Mouse (Mus musculus): ENCODE data around the gene Mfsd11. TPM values are rescaled to one million over a fixed set of nuclear protein-coding genes. Genes with fewer than 3 reads are reported as not detected.
A peak's percentile ranks its signal among the peaks of the same experiment; 100 is the strongest.

Mfsd11 gene
- polyA plus RNA-seq, 1 experiment from 2014 or later, result 26.8 TPM

GRCm38 (mm10) chr11:116914267-116914885 lies 62.1 kb downstream of the Mfsd11 start:
- WGBS, result 57% methylated on average over 5 of the region's 5 CpGs
- Histone ChIP-seq H3K27me3 (replicated peaks; ENCODE audit: low read depth, poor library complexity, severe bottlenecking) (peaks cover 52% of the 10 kb centered on the region), H3K4me3 (no peak overlapping the region), H3K36me3 (replicated peaks) (no peaks in the 10 kb centered on the region), H3K27ac (replicated peaks) (no peak overlapping the region), H3K4me1 (peaks cover 13% of the 10 kb centered on the region), H3K9me3 (no peaks in the 10 kb centered on the region)
- no peak for DNase-seq (ENCODE audit: low spot score)

GRCm38 (mm10) chr11:116915241-116915640 lies 63.0 kb downstream of the Mfsd11 start:
- H3K27me3 ChIP-seq (replicated peaks; ENCODE audit: low read depth, poor library complexity, severe bottlenecking), result peaks cover 61% of the 10 kb centered on the region
- WGBS, result 85% methylated on average over 3 of the region's 3 CpGs
- DNase-seq (ENCODE audit: low spot score), result no peak
- no peaks in the 10 kb centered on the region for H3K9me3 ChIP-seq
- no peak overlapping the region for H3K4me3 ChIP-seq
- no peaks in the 10 kb centered on the region for H3K36me3 ChIP-seq (replicated peaks)
- H3K27ac ChIP-seq (replicated peaks), result no peak overlapping the region
- peaks cover 21% of the 10 kb centered on the region for H3K4me1 ChIP-seq

- no peak for DNase-seq (ENCODE audit: low spot score)
- no peaks in the 10 kb centered on the region for H3K36me3 ChIP-seq (replicated peaks)
- no peaks in the 10 kb centered on the region for H3K9me3 ChIP-seq
- H3K4me3 ChIP-seq, result no peak overlapping the region
- peaks cover 34% of the 10 kb centered on the region for H3K4me1 ChIP-seq
- H3K27me3 ChIP-seq (replicated peaks; ENCODE audit: low read depth, poor library complexity, severe bottlenecking), result peaks cover 82% of the 10 kb centered on the region
- H3K27ac ChIP-seq (replicated peaks), result no peak overlapping the region
- 55% methylated on average over 7 of the region's 7 CpGs for WGBS
These were observed 65.1 kb downstream of the Mfsd11 start for GRCm38 (mm10) chr11:116917361-116917760.

- H3K27me3 ChIP-seq (replicated peaks; ENCODE audit: low read depth, poor library complexity, severe bottlenecking), result peaks cover 87% of the 10 kb centered on the region
- no peaks in the 10 kb centered on the region for H3K9me3 ChIP-seq
- H3K4me3 ChIP-seq, result peak within 1 kb of the TSS; percentile 73
- H3K27ac ChIP-seq (replicated peaks), result peak within 1 kb of the TSS; percentile 92
- peak; percentile 92 for DNase-seq (ENCODE audit: low spot score)
- WGBS, result 2% methylated on average over 90 of the region's 90 CpGs
- peaks cover 35% of the 10 kb centered on the region for H3K4me1 ChIP-seq
- H3K36me3 ChIP-seq (replicated peaks), result no peaks in the 10 kb centered on the region
These were observed 66.3 kb downstream of the Mfsd11 start, which contains the start of gene Mgat5b for GRCm38 (mm10) chr11:116918323-116919185. TSS of gene Mgat5b (plus strand) at chr11:116918863.

GRCm38 (mm10) chr11:116919186-116920020 lies 67.2 kb downstream of the Mfsd11 start:
- Histone ChIP-seq H3K4me3 (peak overlapping the region; percentile 73), H3K36me3 (replicated peaks) (peaks cover 5% of the 10 kb centered on the region; the same call in 1 of the 2 replicates), H3K27me3 (replicated peaks; ENCODE audit: low read depth, poor library complexity, severe bottlenecking) (peaks cover 92% of the 10 kb centered on the region), H3K4me1 (peaks cover 35% of the 10 kb centered on the region), H3K9me3 (no peaks in the 10 kb centered on the region), H3K27ac (replicated peaks) (peak overlapping the region; percentile 92)
- DNase-seq (ENCODE audit: low spot score), result no peak
- WGBS, result under 1% methylated on average over 58 of the region's 58 CpGs

GRCm38 (mm10) chr11:116920746-116921145 lies 68.5 kb downstream of the Mfsd11 start:
- peaks cover 85% of the 10 kb centered on the region for H3K27me3 ChIP-seq (replicated peaks; ENCODE audit: low read depth, poor library complexity, severe bottlenecking)
- WGBS, result 1% methylated on average over 6 of the region's 6 CpGs

GRCm38 (mm10) chr11:116922058-116922457 lies 69.8 kb downstream of the Mfsd11 start:
- Histone ChIP-seq H3K4me3 (no peak overlapping the region), H3K4me1 (peaks cover 35% of the 10 kb centered on the region)

More at GRCm38 (mm10) chr11:116920746-116921145, 68.5 kb downstream of the Mfsd11 start:
- peak overlapping the region; percentile 73; the same call in 1 of the 2 replicates for H3K4me3 ChIP-seq
- DNase-seq (ENCODE audit: low spot score), result peak; percentile 73
- H3K36me3 ChIP-seq (replicated peaks), result peaks cover 16% of the 10 kb centered on the region; the same call in 1 of the 2 replicates
- H3K27ac ChIP-seq (replicated peaks), result no peak overlapping the region
- peaks cover 35% of the 10 kb centered on the region for H3K4me1 ChIP-seq
- no peaks in the 10 kb centered on the region for H3K9me3 ChIP-seq

More at GRCm38 (mm10) chr11:116922058-116922457, 69.8 kb downstream of the Mfsd11 start:
- H3K27ac ChIP-seq (replicated peaks), result no peak overlapping the region
- no peak for DNase-seq (ENCODE audit: low spot score)
- H3K36me3 ChIP-seq (replicated peaks), result peaks cover 18% of the 10 kb centered on the region; the same call in 1 of the 2 replicates
- WGBS, result 58% methylated on average over 7 of the region's 7 CpGs
- peaks cover 75% of the 10 kb centered on the region for H3K27me3 ChIP-seq (replicated peaks; ENCODE audit: low read depth, poor library complexity, severe bottlenecking)
- no peaks in the 10 kb centered on the region for H3K9me3 ChIP-seq

Other genes with a start within 250 kb of the Mfsd11 start
- gene Rhbdf2, start 225.4 kb upstream of the Mfsd11 start, polyA plus RNA-seq (2016; fragmentation: Nextera tagmentation; extraction: Ambion mirVana), result 5.5 and 6.1 TPM in 2 replicates
- 0.76 and 1.2 TPM in 2 replicates for gene Prcd, start 198.9 kb upstream of the Mfsd11 start, polyA plus RNA-seq (2016; fragmentation: Nextera tagmentation; extraction: Ambion mirVana)
- gene Cygb, start 198.1 kb upstream of the Mfsd11 start, polyA plus RNA-seq (2016; fragmentation: Nextera tagmentation; extraction: Ambion mirVana), result 5.0 and 5.7 TPM in 2 replicates
- not detected in 2 replicates for gene St6galnac1, start 76.9 kb upstream of the Mfsd11 start, polyA plus RNA-seq (2016; fragmentation: Nextera tagmentation; extraction: Ambion mirVana)
- gene Mxra7, start 24.4 kb upstream of the Mfsd11 start, polyA plus RNA-seq (2016; fragmentation: Nextera tagmentation; extraction: Ambion mirVana), result 18.1 and 23.2 TPM in 2 replicates
- gene Mettl23, start 9.2 kb upstream of the Mfsd11 start, polyA plus RNA-seq (2016; fragmentation: Nextera tagmentation; extraction: Ambion mirVana), result 56.9 and 58.1 TPM in 2 replicates
- gene Jmjd6, start 9.0 kb upstream of the Mfsd11 start, polyA plus RNA-seq (2016; fragmentation: Nextera tagmentation; extraction: Ambion mirVana), result 88.3 and 97.5 TPM in 2 replicates
- 890 and 902 TPM in 2 replicates for gene Srsf2, start 654 bp downstream of the Mfsd11 start, polyA plus RNA-seq (2016; fragmentation: Nextera tagmentation; extraction: Ambion mirVana)
- gene Mgat5b, start 66.4 kb downstream of the Mfsd11 start, polyA plus RNA-seq (2016; fragmentation: Nextera tagmentation; extraction: Ambion mirVana), result 2.3 and 3.3 TPM in 2 replicates